Mouse (Mus musculus) lung, embryonic 15.5 days (tissue): ENCODE data around the gene Rxfp4. TPM values are rescaled to one million over a fixed set of nuclear protein-coding genes. Genes with fewer than 3 reads are reported as not detected.

Experiments
- ATAC-seq: fragments of 200-750 bp; cut with Nextera tagmentation; 2 replicates; pipeline ENCODE4 v1.8.0; 2017; ENCODE audit warnings: moderate number of reproducible peaks, borderline replicate concordance; ENCODE audit not compliant: low FRiP score, low TSS enrichment; ENCODE audit errors: extremely low read depth
- H3K27ac ChIP-seq: fragments of 300-500 bp; sonication (generic); 2 replicates; pipeline ENCODE4 v1.5.1; 2015; ENCODE audit warnings: moderate library complexity, mild to moderate bottlenecking, inconsistent platforms
- H3K27me3 ChIP-seq: fragments of 300-500 bp; sonication (generic); 2 replicates; pipeline ENCODE4 v1.6.1; 2015; ENCODE audit warnings: inconsistent platforms
- H3K36me3 ChIP-seq: fragments of 300-500 bp; sonication (generic); 2 replicates; pipeline ENCODE4 v1.6.1; 2015; ENCODE audit warnings: inconsistent platforms
- H3K4me1 ChIP-seq: fragments of 300-500 bp; sonication (generic); 2 replicates; pipeline ENCODE4 v1.6.1; 2015; ENCODE audit warnings: inconsistent platforms
- H3K4me2 ChIP-seq: fragments of 300-500 bp; sonication (generic); 2 replicates; pipeline ENCODE4 v1.6.1; 2015; ENCODE audit warnings: inconsistent platforms, mild to moderate bottlenecking, moderate library complexity
- H3K4me3 ChIP-seq: fragments of 300-500 bp; sonication (generic); 2 replicates; pipeline ENCODE4 v1.5.1; 2015; ENCODE audit warnings: mild to moderate bottlenecking, inconsistent platforms
- H3K9ac ChIP-seq: fragments of 300-500 bp; sonication (generic); 2 replicates; pipeline ENCODE4 v1.6.1; 2015; ENCODE audit warnings: inconsistent platforms
- H3K9me3 ChIP-seq: fragments of 300-500 bp; sonication (generic); 2 replicates; pipeline ENCODE4 v1.6.1; 2016; ENCODE audit warnings: inconsistent platforms
- WGBS: fragments of 180-500 bp; shearing (Covaris S2); methylation state at CpG from one replicate; pipeline ENCODE4 v1.1.7; 2015; 5-methylcytosine and 5-hydroxymethylcytosine counted together
- polyA plus RNA-seq: library from polyadenylated mRNA; unstranded; fragments of >200 nt; fragmentation: Nextera tagmentation; extraction: Ambion mirVana; gene quantifications from 2 replicates; pipeline ENCODE4 v1.2.1, GENCODE M21; 2015

Rxfp4 gene
- polyA plus RNA-seq, 1 experiment from 2014 or later, result not detected

DNA sequence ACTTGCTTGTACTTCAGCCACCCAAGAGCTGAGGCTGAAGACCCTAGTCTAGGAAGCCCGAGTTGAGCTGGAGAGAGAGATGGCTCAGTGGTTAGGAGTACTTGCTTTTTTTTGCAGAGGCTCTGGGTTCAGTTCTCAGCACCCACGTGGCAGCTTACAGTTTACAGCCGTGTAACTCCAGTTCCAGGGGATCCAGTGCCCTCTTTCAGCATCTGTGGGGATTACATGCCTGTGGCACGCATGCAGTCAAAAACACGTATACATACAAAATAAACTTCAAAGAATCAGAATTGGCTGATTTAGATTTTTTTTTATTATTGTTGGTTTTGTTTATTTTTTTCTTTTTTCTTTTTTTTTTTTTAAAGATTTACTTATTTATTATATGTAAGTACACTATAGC, 15.8 kb downstream of the Rxfp4 start:
- H3K9ac ChIP-seq, result no peak overlapping the region
- peaks cover 96% of the 10 kb centered on the region for H3K36me3 ChIP-seq
- no peak overlapping the region for H3K27ac ChIP-seq
- ATAC-seq, result no peak
- H3K4me1 ChIP-seq, result no peaks in the 10 kb centered on the region
- H3K4me3 ChIP-seq, result no peak overlapping the region
- no peaks in the 10 kb centered on the region for H3K27me3 ChIP-seq
- WGBS, result 92% methylated on average over 5 of the region's 5 CpGs
- no peak overlapping the region for H3K4me2 ChIP-seq
- no peaks in the 10 kb centered on the region for H3K9me3 ChIP-seq

GRCm38 (mm10) chr3:88636555-88636986, 16.4 kb downstream of the Rxfp4 start:
- WGBS, result 94% methylated on average over 8 of the region's 8 CpGs
- no peaks in the 10 kb centered on the region for H3K9me3 ChIP-seq
- no peak for ATAC-seq
- H3K36me3 ChIP-seq, result peaks cover 96% of the 10 kb centered on the region
- H3K4me3 ChIP-seq, result no peak overlapping the region
- H3K27me3 ChIP-seq, result no peaks in the 10 kb centered on the region
- 0 out of 2 replicates have a peak, but pooled peaks cover under 1% of the 10 kb centered on the region for H3K4me1 ChIP-seq
- H3K27ac ChIP-seq, result no peak overlapping the region
- no peak overlapping the region for H3K9ac ChIP-seq
- H3K4me2 ChIP-seq, result no peak overlapping the region

- no peak overlapping the region for H3K4me3 ChIP-seq
- no peak for ATAC-seq
- H3K9ac ChIP-seq, result no peak overlapping the region
- H3K4me2 ChIP-seq, result no peak overlapping the region
- no peaks in the 10 kb centered on the region for H3K9me3 ChIP-seq
- peaks cover 7% of the 10 kb centered on the region for H3K4me1 ChIP-seq
- no peak overlapping the region for H3K27ac ChIP-seq
- 92% methylated on average over 19 of the region's 19 CpGs for WGBS
- H3K27me3 ChIP-seq, result no peaks in the 10 kb centered on the region
- peaks cover 96% of the 10 kb centered on the region for H3K36me3 ChIP-seq
These were observed 17.3 kb downstream of the Rxfp4 start for GRCm38 (mm10) chr3:88635506-88636275.

GRCm38 (mm10) chr3:88633056-88633455, 19.9 kb downstream of the Rxfp4 start:
- no peaks in the 10 kb centered on the region for H3K27me3 ChIP-seq
- ATAC-seq, result no peak
- H3K4me3 ChIP-seq, result no peak overlapping the region
- 91% methylated on average over 10 of the region's 10 CpGs for WGBS
- no peak overlapping the region for H3K4me2 ChIP-seq
- no peak overlapping the region for H3K9ac ChIP-seq
- H3K36me3 ChIP-seq, result peaks cover 84% of the 10 kb centered on the region
- H3K4me1 ChIP-seq, result peaks cover 32% of the 10 kb centered on the region
- H3K27ac ChIP-seq, result no peak overlapping the region
- no peaks in the 10 kb centered on the region for H3K9me3 ChIP-seq

GRCm38 (mm10) chr3:88631921-88632587, 20.9 kb downstream of the Rxfp4 start:
- ATAC-seq, result 0 out of 2 replicates have a peak, but pooled peaks have one; percentile 12
- 57% methylated on average over 12 of the region's 12 CpGs for WGBS
- Histone ChIP-seq H3K4me1 (peaks cover 41% of the 10 kb centered on the region), H3K4me2 (no peak overlapping the region), H3K36me3 (peaks cover 77% of the 10 kb centered on the region), H3K4me3 (no peak overlapping the region), H3K27ac (no peak overlapping the region), H3K9me3 (no peaks in the 10 kb centered on the region), H3K27me3 (no peaks in the 10 kb centered on the region), H3K9ac (no peak overlapping the region)

- Histone ChIP-seq H3K36me3 (peaks cover 65% of the 10 kb centered on the region), H3K9me3 (no peaks in the 10 kb centered on the region), H3K4me2 (no peak overlapping the region; the same call in 1 of the 2 replicates), H3K27me3 (no peaks in the 10 kb centered on the region), H3K27ac (0 out of 2 replicates have a peak overlapping the region, but pooled peaks have one; percentile 22), H3K4me3 (no peak overlapping the region), H3K9ac (no peak overlapping the region), H3K4me1 (peaks cover 52% of the 10 kb centered on the region)
- WGBS, result 54% methylated on average over 6 of the region's 6 CpGs
- ATAC-seq, result peak; percentile 39
These were observed 22.0 kb downstream of the Rxfp4 start for GRCm38 (mm10) chr3:88630849-88631341.

DNA sequence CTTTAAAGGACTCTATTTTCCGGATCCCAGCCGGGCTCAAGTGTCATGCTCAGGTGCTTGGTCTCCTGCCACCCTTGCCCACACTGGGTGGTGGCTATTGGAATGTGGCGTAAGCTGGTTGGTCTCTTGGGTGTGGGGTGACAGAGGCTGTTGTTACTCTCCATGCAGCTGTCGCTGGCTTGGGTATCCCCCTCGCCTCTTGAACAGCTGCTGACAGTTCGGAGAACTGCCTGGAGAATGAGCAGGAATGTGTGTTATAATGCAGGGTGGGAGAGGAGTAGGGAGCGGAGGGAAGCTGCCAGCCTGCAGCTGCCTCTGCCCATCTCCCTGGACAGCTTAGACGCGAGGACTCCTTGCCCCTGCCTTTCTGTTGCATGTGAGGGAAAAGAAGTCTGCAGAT, 22.9 kb downstream of the Rxfp4 start:
- Histone ChIP-seq H3K27ac (peak overlapping the region; percentile 22), H3K4me2 (no peak overlapping the region), H3K36me3 (peaks cover 61% of the 10 kb centered on the region), H3K9ac (no peak overlapping the region), H3K9me3 (no peaks in the 10 kb centered on the region), H3K27me3 (no peaks in the 10 kb centered on the region), H3K4me3 (no peak overlapping the region), H3K4me1 (peaks cover 61% of the 10 kb centered on the region)
- no peak for ATAC-seq
- WGBS, result 57% methylated on average over 9 of the region's 9 CpGs

DNA sequence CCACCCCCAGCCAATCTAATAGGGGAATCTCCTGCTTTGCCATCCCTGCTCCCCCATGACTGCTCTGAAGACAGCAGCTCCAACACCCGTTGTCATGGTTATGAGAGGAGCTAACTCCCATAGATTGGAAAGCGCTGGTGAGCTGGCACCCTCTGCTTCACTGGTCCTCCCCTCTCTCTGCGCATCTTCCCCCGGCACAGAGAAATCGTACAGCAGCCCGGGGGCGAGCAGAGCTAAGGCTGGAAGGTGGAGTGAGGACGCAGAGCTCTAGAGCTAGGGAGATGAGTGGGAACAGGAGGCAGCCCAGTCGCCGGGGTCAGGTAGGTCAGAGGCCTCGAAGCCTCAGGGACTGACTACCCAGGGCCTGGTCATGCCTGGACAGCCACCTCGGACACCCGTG, 23.7 kb downstream of the Rxfp4 start:
- H3K4me3 ChIP-seq, result no peak overlapping the region
- peaks cover 53% of the 10 kb centered on the region for H3K36me3 ChIP-seq
- no peak for ATAC-seq
- H3K9me3 ChIP-seq, result no peaks in the 10 kb centered on the region
- H3K4me2 ChIP-seq, result no peak overlapping the region
- peak overlapping the region; percentile 53 for H3K27ac ChIP-seq
- no peak overlapping the region for H3K9ac ChIP-seq
- H3K27me3 ChIP-seq, result no peaks in the 10 kb centered on the region
- 69% methylated on average over 13 of the region's 13 CpGs for WGBS
- peaks cover 69% of the 10 kb centered on the region for H3K4me1 ChIP-seq

DNA sequence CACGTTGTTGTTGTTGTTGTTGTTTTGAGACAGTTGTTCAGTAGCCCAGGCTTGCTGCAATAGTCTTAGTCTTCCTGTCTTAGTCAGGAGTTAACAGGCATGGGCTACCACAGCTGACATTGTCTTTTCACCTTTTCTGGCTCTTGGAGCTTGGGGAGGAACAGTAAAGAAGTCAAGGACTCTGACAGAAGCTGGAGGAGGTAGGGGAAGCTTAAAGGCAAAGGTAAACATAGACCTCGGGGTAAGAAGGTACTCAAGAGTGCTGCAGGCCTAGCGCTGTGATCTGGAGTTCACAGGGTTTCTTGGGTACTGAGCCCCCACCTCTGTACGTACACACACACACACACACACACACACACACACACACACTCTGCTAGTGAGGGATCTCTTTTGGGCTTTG, 24.2 kb downstream of the Rxfp4 start:
- Histone ChIP-seq H3K4me2 (no peak overlapping the region), H3K4me3 (no peak overlapping the region), H3K4me1 (peaks cover 73% of the 10 kb centered on the region), H3K9me3 (no peaks in the 10 kb centered on the region), H3K27me3 (no peaks in the 10 kb centered on the region), H3K9ac (no peak overlapping the region), H3K27ac (peak overlapping the region; percentile 53), H3K36me3 (peaks cover 48% of the 10 kb centered on the region)
- WGBS, result 42% methylated on average over 4 of the region's 4 CpGs
- peak; percentile 37; the same call in 1 of the 2 replicates for ATAC-seq

- Histone ChIP-seq H3K4me3 (no peak overlapping the region), H3K4me2 (no peak overlapping the region), H3K9ac (no peak overlapping the region), H3K9me3 (no peaks in the 10 kb centered on the region), H3K27me3 (no peaks in the 10 kb centered on the region), H3K27ac (peak overlapping the region; percentile 15; the same call in 1 of the 2 replicates), H3K36me3 (peaks cover 36% of the 10 kb centered on the region), H3K4me1 (peaks cover 79% of the 10 kb centered on the region)
- 73% methylated on average over 2 of the region's 2 CpGs for WGBS
- no peak for ATAC-seq
These were observed 25.4 kb downstream of the Rxfp4 start for GRCm38 (mm10) chr3:88627535-88627934.

GRCm38 (mm10) chr3:88627114-88627513, 25.8 kb downstream of the Rxfp4 start:
- no peak for ATAC-seq
- Histone ChIP-seq H3K4me2 (no peak overlapping the region), H3K4me1 (peaks cover 79% of the 10 kb centered on the region), H3K36me3 (peaks cover 32% of the 10 kb centered on the region), H3K9me3 (no peaks in the 10 kb centered on the region), H3K9ac (no peak overlapping the region), H3K27me3 (no peaks in the 10 kb centered on the region), H3K27ac (0 out of 2 replicates have a peak overlapping the region, but pooled peaks have one; percentile 15), H3K4me3 (no peak overlapping the region)
- WGBS, result 43% methylated on average over 4 of the region's 4 CpGs

DNA sequence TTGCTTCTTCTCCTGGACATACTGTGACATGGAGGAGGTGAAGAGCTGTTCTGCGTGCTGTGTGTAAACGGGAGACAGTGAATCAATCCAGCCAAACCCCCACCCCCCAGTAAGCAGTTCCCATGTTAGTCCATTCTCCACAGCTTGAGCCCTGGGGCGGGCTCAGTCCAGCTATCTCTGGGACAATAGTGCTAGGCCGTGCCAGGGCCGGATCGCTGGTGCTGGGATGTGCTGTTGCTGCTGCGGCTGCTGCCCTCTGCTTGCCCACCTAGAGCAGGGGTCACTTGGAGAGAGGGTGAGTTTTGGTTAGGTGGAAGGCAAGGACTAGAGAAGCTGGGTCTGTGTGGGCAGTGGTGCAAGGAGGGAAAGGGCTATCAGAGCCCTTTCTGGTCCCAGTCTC, 26.6 kb downstream of the Rxfp4 start:
- 60% methylated on average over 7 of the region's 7 CpGs for WGBS
- H3K36me3 ChIP-seq, result peaks cover 24% of the 10 kb centered on the region
- no peak overlapping the region for H3K4me2 ChIP-seq
- peaks cover 77% of the 10 kb centered on the region for H3K4me1 ChIP-seq
- H3K9me3 ChIP-seq, result no peaks in the 10 kb centered on the region
- no peak for ATAC-seq
- H3K27me3 ChIP-seq, result no peaks in the 10 kb centered on the region
- H3K9ac ChIP-seq, result no peak overlapping the region
- H3K27ac ChIP-seq, result no peak overlapping the region; the same call in 1 of the 2 replicates
- no peak overlapping the region for H3K4me3 ChIP-seq
